Mouse (Mus musculus) kidney, postnatal 0 days (tissue): ENCODE measurements around the gene Map2k3. TPM values are rescaled to one million over a fixed set of nuclear protein-coding genes. Genes with fewer than 3 reads are reported as not detected.
"Not testable (repeated sequence)": the region's sequence is repeated elsewhere in the genome, so short reads cannot be mapped to it uniquely, and the experiment has no call there.

Experiments
- ATAC-seq: fragments of 200-750 bp; cut with Nextera tagmentation; replicated peaks from 2 replicates; pipeline ENCODE4 v1.8.0; 2017; ENCODE audit warnings: low read depth, moderate number of reproducible peaks, moderate TSS enrichment, moderate library complexity; ENCODE audit not compliant: low FRiP score
- DNase-seq: peaks from one replicate; pipeline ENCODE4 v3.0.0-alpha.2; 2016; ENCODE audit warnings: low spot score
- H3K27ac ChIP-seq: fragments of 300-500 bp; sonication (generic); 2 replicates; pipeline ENCODE4 v1.5.1; 2014; ENCODE audit warnings: mild to moderate bottlenecking
- H3K27me3 ChIP-seq: fragments of 300-500 bp; sonication (generic); 2 replicates; pipeline ENCODE4 v1.6.1; 2014; ENCODE audit warnings: low read length, mixed read lengths; ENCODE audit not compliant: insufficient read depth
- H3K36me3 ChIP-seq: fragments of 300-500 bp; sonication (generic); 2 replicates; pipeline ENCODE4 v1.6.1; 2014; ENCODE audit warnings: low read length, mixed read lengths; ENCODE audit not compliant: insufficient read depth
- H3K4me1 ChIP-seq: fragments of 300-500 bp; sonication (generic); replicated peaks from 2 replicates; pipeline ENCODE4 v1.6.1; 2014; ENCODE audit warnings: antibody characterized with exemption, low read length, mixed read lengths; ENCODE audit not compliant: insufficient read depth
- H3K4me2 ChIP-seq: fragments of 300-500 bp; sonication (generic); 2 replicates; pipeline ENCODE4 v1.6.1; 2014; ENCODE audit warnings: mild to moderate bottlenecking, low read length, moderate library complexity, mixed read lengths
- H3K4me3 ChIP-seq: fragments of 300-500 bp; sonication (generic); replicated peaks from 2 replicates; pipeline ENCODE4 v1.5.1; 2014; ENCODE audit warnings: low read depth, low read length
- H3K9ac ChIP-seq: fragments of 300-500 bp; sonication (generic); 2 replicates; pipeline ENCODE4 v1.6.1; 2014; ENCODE audit warnings: low read depth, low read length
- H3K9me3 ChIP-seq: fragments of 300-500 bp; sonication (generic); replicated peaks from 2 replicates; pipeline ENCODE4 v1.6.1; 2016; ENCODE audit warnings: low read length, inconsistent platforms, mixed read lengths
- CTCF ChIP-seq: IDR thresholded peaks from 2 replicates; pipeline ENCODE4 v1.5.1; 2016; ENCODE audit warnings: antibody characterized with exemption, low read depth, mild to moderate bottlenecking, moderate library complexity
- WGBS: fragments of 180-500 bp; shearing (Covaris S2); extraction: QIAGEN DNeasy Blood & Tissue Kit; methylation state at CpG from one replicate; pipeline ENCODE4 v1.1.7; 2014; 5-methylcytosine and 5-hydroxymethylcytosine counted together
- polyA plus RNA-seq: library from polyadenylated mRNA; unstranded; fragments of >200 nt; fragmentation: Nextera tagmentation; extraction: Ambion mirVana; gene quantifications from 2 replicates; pipeline ENCODE4 v1.2.1, GENCODE M21; 2015

The Map2k3 gene
- polyA plus RNA-seq = 83.5 and 90.1 TPM in 2 replicates

DNA sequence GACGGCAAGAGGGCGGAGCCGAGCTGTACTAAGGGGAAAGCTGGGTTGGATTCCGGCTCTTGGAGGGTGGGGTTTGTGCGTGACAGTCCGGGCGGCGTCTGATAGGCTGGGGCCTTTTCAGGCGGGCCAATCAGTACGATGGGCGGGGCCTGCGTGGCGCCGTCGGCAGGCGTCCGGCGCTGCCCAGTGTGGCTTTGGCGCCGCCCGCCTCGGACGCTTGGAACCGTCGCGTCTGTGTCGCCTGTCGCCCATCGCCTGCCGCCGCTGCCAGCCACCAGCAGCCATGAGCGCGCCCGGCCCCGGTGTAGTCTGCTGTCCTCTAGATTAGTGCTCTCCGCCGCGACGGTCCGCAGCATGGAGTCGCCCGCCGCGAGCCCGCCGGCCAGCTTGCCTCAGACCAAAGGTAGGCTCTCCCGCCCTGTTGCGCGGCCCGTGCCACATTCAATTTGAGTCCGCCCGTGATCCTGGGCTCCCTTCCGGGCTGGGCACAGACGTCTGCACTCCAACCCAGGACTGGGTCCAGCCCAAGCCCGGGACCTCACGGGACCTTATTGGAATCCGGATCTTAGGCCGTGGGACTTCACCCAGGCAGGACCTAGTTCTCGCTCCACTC is at the start of gene Map2k3:
Gene Map2k3 (plus strand): TSS at position 165 of the 613 bp plus-strand sequence.
- Histone ChIP-seq H3K27ac (peak within 1 kb of the TSS; percentile 87), H3K36me3 (no peaks in the 10 kb centered on the region), H3K27me3 (no peaks in the 10 kb centered on the region), H3K4me3 (peak within 1 kb of the TSS; percentile 92), H3K9me3 (no peaks in the 10 kb centered on the region), H3K4me1 (peaks cover 51% of the 10 kb centered on the region), H3K9ac (peak within 1 kb of the TSS; percentile 86), H3K4me2 (peak within 1 kb of the TSS; percentile 89)
- peak; percentile 99 for DNase-seq
- ATAC-seq = peak; percentile 92
- WGBS = under 1% methylated on average over 58 of the region's 59 CpGs
- TF ChIP-seq CTCF = peak; percentile 14; the same call in 1 of the 2 replicates

DNA sequence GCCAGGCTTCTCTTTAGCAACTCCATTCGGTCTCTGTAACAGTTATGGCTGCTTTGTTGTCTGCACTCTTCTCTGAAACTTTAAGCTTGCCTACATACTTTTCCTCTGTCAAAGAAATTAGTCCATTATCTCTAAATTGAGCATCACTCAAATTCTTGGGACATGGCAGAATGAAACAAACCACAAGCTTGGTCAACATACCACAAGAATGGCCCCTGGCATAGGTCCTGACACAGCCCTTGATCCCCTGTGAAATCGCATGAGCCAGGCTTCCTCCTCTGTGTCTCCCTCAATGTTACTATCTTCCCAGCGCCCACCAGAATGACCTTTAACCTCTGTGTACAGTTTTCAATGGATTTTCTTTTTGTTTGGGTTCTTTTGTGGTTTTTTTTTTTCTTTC is 49.4 kb upstream of the Map2k3 start:
- Histone ChIP-seq H3K27ac (no peak overlapping the region), H3K9ac (no peak overlapping the region), H3K4me3 (no peak overlapping the region), H3K36me3 (no peaks in the 10 kb centered on the region), H3K4me1 (peaks cover 3% of the 10 kb centered on the region; the same call in 1 of the 2 replicates), H3K9me3 (no peaks in the 10 kb centered on the region), H3K27me3 (no peaks in the 10 kb centered on the region), H3K4me2 (no peak overlapping the region)
- TF ChIP-seq CTCF = no peak
- ATAC-seq (no peak), DNase-seq (no peak)
- 82% methylated on average over 3 of the region's 3 CpGs for WGBS

DNA sequence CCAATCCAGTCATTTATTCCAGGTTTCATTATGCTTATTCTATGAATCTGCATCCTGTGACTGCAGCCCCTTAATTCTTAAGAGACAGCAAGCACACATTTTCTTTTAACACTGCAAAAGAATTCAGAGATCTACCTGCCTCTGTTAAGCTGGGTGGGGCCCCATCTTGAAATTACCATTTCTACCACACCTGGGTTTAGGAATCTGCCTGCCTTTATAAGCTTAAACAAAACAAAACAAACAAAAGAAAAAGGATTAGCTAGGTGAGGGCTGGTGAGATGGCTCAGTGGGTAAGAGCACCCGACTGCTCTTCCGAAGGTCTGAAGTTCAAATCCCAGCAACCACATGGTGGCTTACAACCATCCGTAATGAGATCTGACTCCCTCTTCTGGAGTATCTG is 44.8 kb upstream of the Map2k3 start:
- H3K4me1 ChIP-seq, H3K4me3 ChIP-seq, H3K4me2 ChIP-seq, H3K9ac ChIP-seq, H3K9me3 ChIP-seq, DNase-seq, ATAC-seq, H3K36me3 ChIP-seq, H3K27me3 ChIP-seq, H3K27ac ChIP-seq: not testable (repeated sequence)
- 86% methylated on average over 2 of the region's 3 CpGs for WGBS

DNA sequence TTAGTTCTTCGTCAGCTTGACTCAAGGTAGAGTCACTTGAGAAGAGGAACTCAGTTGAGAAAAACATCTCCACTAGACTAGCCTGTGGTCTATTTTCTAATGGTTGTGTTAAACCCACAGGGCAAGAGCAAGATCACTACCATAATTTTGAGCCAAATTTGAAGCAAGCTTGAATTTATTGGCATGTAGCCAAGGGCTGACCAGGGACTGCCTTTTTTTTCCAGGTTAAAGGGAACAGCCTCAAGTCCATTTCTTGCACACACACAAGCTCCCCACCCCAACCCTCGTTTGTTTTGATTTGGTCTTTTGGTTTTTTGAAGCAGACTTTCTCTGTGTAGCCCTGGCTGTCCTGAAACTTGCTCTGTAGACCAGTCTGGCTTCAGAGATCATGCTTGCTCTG is 42.0 kb upstream of the Map2k3 start:
- no peak overlapping the region for H3K4me3 ChIP-seq
- no peak for DNase-seq
- WGBS = 46% methylated on average over 2 of the region's 2 CpGs
- TF ChIP-seq CTCF = no peak
- 0 out of 2 replicates have a peak, but pooled peaks cover 6% of the 10 kb centered on the region for H3K4me1 ChIP-seq
- H3K36me3 ChIP-seq = no peaks in the 10 kb centered on the region
- H3K4me2 ChIP-seq = no peak overlapping the region
- no peak overlapping the region for H3K9ac ChIP-seq
- no peak overlapping the region for H3K27ac ChIP-seq
- no peak for ATAC-seq
- no peaks in the 10 kb centered on the region for H3K27me3 ChIP-seq
- H3K9me3 ChIP-seq = no peaks in the 10 kb centered on the region

DNA sequence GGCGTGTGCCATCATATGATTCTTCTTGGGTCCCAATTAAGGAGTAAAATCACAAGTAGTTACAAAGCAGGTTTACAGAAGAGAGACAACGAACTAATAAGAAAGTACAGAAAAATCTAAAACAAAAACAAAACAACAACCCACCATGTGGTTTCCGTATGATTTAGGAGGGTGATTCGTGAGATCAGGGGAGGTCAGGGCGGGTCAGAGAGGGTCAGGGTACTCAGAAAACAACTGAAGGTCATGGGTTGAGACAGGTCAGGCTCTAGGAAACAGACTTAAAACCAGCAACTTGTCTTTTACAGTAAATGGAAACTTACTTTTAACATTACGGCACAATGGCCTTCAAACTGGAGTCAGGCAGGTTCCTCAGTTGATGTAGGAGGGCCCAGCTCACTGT is 41.5 kb upstream of the Map2k3 start:
- 0 out of 2 replicates have a peak, but pooled peaks cover 6% of the 10 kb centered on the region for H3K4me1 ChIP-seq
- no peaks in the 10 kb centered on the region for H3K9me3 ChIP-seq
- ATAC-seq (no peak), DNase-seq (no peak)
- TF ChIP-seq CTCF = no peak
- no peaks in the 10 kb centered on the region for H3K36me3 ChIP-seq
- no peaks in the 10 kb centered on the region for H3K27me3 ChIP-seq
- H3K9ac ChIP-seq = no peak overlapping the region
- no peak overlapping the region for H3K4me2 ChIP-seq
- H3K27ac ChIP-seq = no peak overlapping the region
- no peak overlapping the region for H3K4me3 ChIP-seq
- 37% methylated on average over 6 of the region's 6 CpGs for WGBS

DNA sequence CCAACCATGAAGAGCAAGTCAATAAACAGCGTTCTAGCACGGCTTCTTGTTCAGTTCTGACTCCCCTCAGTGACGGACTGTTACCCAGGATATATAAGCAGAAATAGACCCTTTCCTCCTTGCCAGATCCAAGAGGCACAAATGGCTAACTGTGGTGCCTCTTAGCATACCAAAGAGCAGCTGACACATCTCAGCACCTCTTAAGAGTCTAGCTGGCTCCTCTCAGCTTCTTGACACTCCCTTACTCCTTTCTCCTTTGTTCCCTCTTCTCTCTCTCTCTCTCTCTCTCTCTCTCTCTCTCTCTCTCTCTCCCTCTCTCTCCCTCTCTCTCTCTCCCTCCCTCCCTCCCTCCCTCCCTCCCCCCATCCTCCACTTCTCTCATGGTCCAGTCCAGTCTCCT is 41.1 kb upstream of the Map2k3 start:
- H3K9me3 ChIP-seq = no peaks in the 10 kb centered on the region
- no peaks in the 10 kb centered on the region for H3K27me3 ChIP-seq
- H3K4me3 ChIP-seq = no peak overlapping the region
- no peak overlapping the region for H3K4me2 ChIP-seq
- H3K27ac ChIP-seq = no peak overlapping the region
- no peak for TF ChIP-seq CTCF
- H3K9ac ChIP-seq = no peak overlapping the region
- 11% methylated on average over 3 of the region's 3 CpGs for WGBS
- 0 out of 2 replicates have a peak, but pooled peaks cover 8% of the 10 kb centered on the region for H3K4me1 ChIP-seq
- H3K36me3 ChIP-seq = no peaks in the 10 kb centered on the region
- DNase-seq = peak; percentile 6
- no peak for ATAC-seq
